Mouse (Mus musculus) bone marrow macrophage, adult 2 months (primary cell): ENCODE data around the gene Apopt1. TPM values are rescaled to one million over a fixed set of nuclear protein-coding genes. Genes with fewer than 3 reads are reported as not detected.
A peak's percentile ranks its signal among the peaks of the same experiment; 100 is the strongest.

Experiments
- H3K27ac ChIP-seq: 2 replicates; pipeline ENCODE4 v1.5.1; 2012; ENCODE audit warnings: low read depth, low read length; ENCODE audit not compliant: insufficient read depth
- H3K4me1 ChIP-seq: 2 replicates; pipeline ENCODE4 v1.6.1; 2012; ENCODE audit warnings: low read length; ENCODE audit not compliant: control insufficient read depth, insufficient read depth
- H3K4me3 ChIP-seq: 2 replicates; pipeline ENCODE4 v1.5.1; 2012; ENCODE audit warnings: mild to moderate bottlenecking, low read length, moderate library complexity; ENCODE audit not compliant: insufficient read depth
- CTCF ChIP-seq: IDR thresholded peaks from 2 replicates; pipeline ENCODE4 v1.5.1; 2012; ENCODE audit warnings: low read depth, mild to moderate bottlenecking, low read length, moderate library complexity
- POLR2A ChIP-seq: IDR thresholded peaks from 2 replicates; pipeline ENCODE4 v1.6.1; 2012; ENCODE audit warnings: mild to moderate bottlenecking, low read depth, low read length, borderline replicate concordance
- polyA plus RNA-seq: library from polyadenylated mRNA; stranded (reverse); fragments of >200 nt; gene quantifications from 2 replicates; pipeline ENCODE4 v1.2.4, GENCODE M21; 2012; ENCODE audit not compliant: missing spikeins, insufficient read depth, insufficient read length

Gene Apopt1
- polyA plus RNA-seq: 34.5 and 38.7 TPM in 2 replicates

GRCm38 (mm10) chr12:111713004-111713651 is at the start of gene Apopt1, which contains the start of gene Bag5:
Gene Apopt1 (plus strand): TSS chr12:111713261.
Gene Bag5 (minus strand): TSS chr12:111713257.
- TF ChIP-seq POLR2A (no peak), CTCF (no peak)
- H3K27ac ChIP-seq: peak within 1 kb of the TSS; percentile 50
- H3K4me3 ChIP-seq: peak within 1 kb of the TSS; percentile 99
- H3K4me1 ChIP-seq: peaks cover 13% of the 10 kb centered on the region

- H3K27ac ChIP-seq: no peak overlapping the region
- TF ChIP-seq CTCF: no peak
- no peak for TF ChIP-seq POLR2A
- peaks cover 3% of the 10 kb centered on the region for H3K4me1 ChIP-seq
- no peak overlapping the region for H3K4me3 ChIP-seq
Measured at GRCm38 (mm10) chr12:111664144-111664634, 48.9 kb upstream of the Apopt1 start.

DNA sequence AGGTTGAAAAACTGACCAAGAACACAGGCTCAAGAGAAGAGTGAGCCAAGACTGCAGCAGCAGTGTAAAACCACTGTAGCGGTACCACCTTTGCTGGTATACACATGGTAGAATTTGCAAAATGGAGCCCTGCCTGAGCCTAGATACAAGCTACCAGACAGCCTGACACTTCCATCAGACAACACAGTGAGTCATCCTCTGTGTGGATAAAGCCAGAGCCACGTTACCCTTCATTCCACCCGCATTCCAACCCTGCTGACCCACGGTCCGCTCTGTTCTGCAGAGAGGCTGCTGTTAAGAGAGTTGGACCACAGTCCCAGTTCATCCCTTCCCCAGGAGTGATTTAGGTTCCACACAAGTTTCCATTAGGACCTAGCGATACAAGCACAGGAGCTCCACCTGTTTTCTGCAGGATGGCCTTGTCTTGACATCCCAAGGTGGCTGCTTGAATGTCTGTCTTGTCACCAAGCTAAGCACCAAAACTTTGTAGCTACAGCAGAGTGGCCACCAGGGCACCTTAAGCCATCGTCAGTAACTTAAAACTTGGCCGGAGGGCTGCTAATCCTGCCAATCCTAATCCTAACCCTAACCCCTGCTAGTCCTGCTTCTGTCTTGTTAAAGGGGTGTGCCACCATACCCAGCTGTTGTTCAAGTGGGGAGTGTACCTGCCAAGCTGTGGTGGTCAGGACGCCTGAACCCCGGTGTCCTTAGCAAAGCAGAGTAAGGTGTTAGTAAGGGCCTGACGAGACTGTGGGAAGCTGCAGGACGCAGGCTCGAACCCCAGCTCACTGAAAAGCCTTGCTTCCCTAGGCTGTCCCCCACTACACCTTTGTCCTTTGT is 47.8 kb upstream of the Apopt1 start:
- TF ChIP-seq CTCF: no peak
- TF ChIP-seq POLR2A: no peak
- no peak overlapping the region for H3K27ac ChIP-seq
- no peak overlapping the region for H3K4me3 ChIP-seq
- peaks cover 14% of the 10 kb centered on the region for H3K4me1 ChIP-seq

DNA sequence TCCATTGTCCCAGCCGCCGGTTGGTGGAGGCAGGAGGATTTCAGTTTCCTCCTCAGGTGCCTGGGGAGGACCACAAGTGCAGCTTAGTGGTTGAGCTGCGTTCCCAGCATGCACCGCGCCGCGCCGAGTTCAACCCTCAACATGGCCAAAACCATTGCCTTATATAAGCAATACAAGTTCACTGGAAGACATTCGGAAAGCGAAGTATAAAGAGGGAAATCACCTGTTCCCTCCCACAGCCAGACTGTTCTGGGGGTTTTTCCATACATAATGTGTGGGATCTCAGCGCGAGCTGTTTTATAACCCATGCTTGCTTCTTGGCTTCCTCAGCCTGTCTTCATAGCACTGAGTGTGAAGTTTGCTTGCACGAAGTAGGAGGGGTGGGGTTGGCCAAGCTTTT is 46.7 kb upstream of the Apopt1 start:
- no peak overlapping the region for H3K4me3 ChIP-seq
- no peak overlapping the region for H3K27ac ChIP-seq
- peaks cover 17% of the 10 kb centered on the region for H3K4me1 ChIP-seq
- TF ChIP-seq CTCF (no peak), POLR2A (no peak)

GRCm38 (mm10) chr12:111667421-111667820 is 45.6 kb upstream of the Apopt1 start:
- Histone ChIP-seq H3K4me1 (peaks cover 19% of the 10 kb centered on the region), H3K4me3 (no peak overlapping the region), H3K27ac (no peak overlapping the region)
- no peak for TF ChIP-seq POLR2A
- TF ChIP-seq CTCF: no peak

DNA sequence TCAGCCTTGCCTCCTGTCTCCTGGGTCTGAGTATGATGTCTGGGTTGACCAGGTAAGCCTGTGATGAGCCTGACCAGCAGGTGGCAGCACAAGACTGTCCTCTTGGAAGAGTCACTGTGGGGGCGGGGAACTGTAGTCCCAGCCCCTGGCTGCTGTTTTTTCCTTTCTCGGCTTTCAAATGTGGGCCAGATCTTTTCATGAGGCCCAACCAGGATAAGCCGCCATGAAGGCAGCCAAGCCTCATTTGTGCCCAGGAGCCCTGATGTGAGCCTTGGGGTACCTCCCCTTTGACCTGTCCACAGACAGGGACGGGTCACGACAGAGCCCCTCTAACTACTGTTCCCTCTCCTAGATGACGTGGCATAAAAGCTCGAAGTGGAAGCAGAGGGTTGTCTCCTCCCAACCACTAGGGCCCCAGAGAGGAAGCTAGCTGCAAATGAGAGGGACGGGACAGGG is 44.6 kb upstream of the Apopt1 start:
- H3K4me1 ChIP-seq: peaks cover 26% of the 10 kb centered on the region
- H3K4me3 ChIP-seq: peak overlapping the region; percentile 30
- TF ChIP-seq CTCF (peak; percentile 74; the same call in 1 of the 2 replicates), POLR2A (no peak)
- H3K27ac ChIP-seq: peak overlapping the region; percentile 92

GRCm38 (mm10) chr12:111669000-111669788 is 43.9 kb upstream of the Apopt1 start:
- H3K4me1 ChIP-seq: peaks cover 33% of the 10 kb centered on the region
- peak overlapping the region; percentile 92 for H3K27ac ChIP-seq
- H3K4me3 ChIP-seq: peak overlapping the region; percentile 89
- TF ChIP-seq CTCF (no peak), POLR2A (no peak)

- peaks cover 36% of the 10 kb centered on the region for H3K4me1 ChIP-seq
- H3K27ac ChIP-seq: peak overlapping the region; percentile 92
- TF ChIP-seq CTCF (no peak), POLR2A (no peak)
- peak overlapping the region; percentile 89 for H3K4me3 ChIP-seq
Measured at GRCm38 (mm10) chr12:111669961-111670360, 43.1 kb upstream of the Apopt1 start.

DNA sequence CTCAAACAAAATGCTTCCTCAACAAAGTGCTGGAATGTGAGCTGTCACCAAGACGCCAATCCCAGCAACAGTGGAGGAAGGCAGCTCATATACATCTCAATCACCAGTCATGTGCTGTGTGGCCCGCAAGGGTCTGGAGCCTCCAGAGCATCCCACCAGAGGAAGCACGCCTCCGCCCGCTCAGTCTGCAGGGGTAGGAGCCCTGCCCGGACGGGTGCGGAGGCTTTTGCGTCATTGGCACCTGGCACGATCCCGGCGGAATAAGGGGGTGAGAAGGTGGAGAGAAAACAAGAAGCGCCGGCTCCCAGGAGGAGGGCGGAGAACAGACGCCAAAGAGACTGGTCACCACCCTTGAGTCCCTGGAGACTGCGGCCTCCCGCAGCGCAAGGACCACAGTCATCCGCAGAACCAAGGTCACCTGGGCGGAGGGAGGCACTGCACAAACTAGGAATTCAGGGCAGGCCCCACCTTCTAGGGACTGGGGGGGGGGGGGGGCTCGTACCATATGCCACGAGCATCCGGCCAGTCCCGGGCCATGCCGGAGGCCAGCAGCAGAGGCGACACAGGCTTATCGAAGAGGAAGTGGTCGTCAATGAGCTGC is 42.6 kb upstream of the Apopt1 start:
- Histone ChIP-seq H3K27ac (0 out of 2 replicates have a peak overlapping the region, but pooled peaks have one; percentile 92), H3K4me3 (peak overlapping the region; percentile 89), H3K4me1 (peaks cover 39% of the 10 kb centered on the region)
- TF ChIP-seq CTCF (no peak), POLR2A (no peak)
